Mouse (Mus musculus): Measurements from ENCODE around the gene Insyn1. TPM values are rescaled to one million over a fixed set of nuclear protein-coding genes. Genes with fewer than 3 reads are reported as not detected.

Insyn1 gene
- total RNA-seq, 4 experiments from 2014 or later: 21.3 to 34.2 (median 28.3) TPM

DNA sequence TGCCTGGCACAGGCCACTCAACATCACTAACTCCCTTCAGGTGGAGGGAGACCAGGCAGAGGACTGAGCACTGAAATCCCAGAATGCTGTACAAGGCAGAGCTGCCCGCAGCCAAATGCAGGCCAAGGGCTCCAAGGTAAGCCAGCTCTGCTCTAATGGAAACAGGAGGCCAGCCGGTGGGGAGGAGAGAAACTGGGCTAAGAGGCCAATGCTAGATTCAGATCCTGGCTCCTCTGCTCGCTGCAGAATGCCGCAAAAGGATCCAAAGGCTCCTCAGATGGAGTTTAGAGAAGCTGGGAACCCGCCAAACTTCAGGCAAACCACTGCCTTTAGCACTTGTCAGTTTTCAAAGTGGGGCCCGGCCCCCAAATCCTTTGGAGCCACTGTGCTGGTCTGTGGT is 44.9 kb downstream of the Insyn1 start:
- DNase-seq (ENCODE audit: low spot score in 2 of 2): no peak

DNA sequence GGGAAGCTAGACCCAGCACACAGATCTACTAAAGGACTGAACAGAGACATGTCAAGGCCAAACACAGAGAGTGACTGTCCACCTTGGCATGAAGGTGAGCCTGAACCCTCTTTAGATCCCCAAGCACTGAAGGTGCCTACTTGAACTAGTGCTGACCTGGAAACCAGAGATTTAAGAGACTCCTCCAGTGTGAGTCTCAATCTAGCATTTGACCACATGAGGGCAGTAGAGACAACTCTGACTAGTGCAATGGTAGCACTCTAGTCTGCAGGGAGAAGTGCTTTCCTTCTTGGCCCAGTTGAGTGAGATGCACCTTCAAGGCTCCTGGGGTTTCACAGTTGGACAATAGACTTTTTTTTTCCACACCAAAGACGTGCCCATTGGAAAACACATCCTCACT is 46.4 kb downstream of the Insyn1 start:
- no peak for DNase-seq (ENCODE audit: low spot score in 2 of 2)

DNA sequence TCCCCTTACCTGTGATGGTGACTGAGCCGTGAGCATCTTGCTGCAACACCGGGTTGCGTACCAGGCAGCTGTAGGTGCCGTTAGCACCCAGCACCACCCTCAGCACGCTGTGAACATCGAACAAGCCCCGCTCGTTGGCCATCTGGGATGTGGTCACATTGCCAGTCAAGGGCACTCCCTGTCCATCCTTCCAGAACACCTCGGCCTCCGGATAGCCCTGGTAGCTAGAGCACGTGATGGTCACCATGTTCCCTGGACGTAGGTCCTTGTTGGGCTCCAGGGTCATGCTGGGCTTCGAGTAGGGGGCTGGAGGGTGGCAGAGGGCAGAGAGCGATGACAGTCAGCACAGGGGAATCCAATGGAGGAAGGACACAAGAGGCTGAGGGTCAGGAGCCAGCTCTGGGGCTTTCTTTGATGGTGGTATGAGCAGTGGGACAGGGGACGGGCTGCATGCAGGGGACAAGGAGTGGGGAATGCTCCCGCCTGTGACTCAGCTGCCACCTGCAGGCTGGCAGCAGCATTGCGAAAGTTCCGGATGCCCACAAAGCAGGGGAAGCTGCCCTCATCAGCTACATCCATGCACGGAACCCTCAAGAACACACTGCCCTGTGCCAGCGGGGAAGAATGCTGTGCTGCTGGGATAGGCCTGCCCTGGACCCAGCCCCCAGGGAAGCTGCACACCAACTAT is 47.2 kb downstream of the Insyn1 start:
- no peak for DNase-seq (ENCODE audit: low spot score in 2 of 2)

DNA sequence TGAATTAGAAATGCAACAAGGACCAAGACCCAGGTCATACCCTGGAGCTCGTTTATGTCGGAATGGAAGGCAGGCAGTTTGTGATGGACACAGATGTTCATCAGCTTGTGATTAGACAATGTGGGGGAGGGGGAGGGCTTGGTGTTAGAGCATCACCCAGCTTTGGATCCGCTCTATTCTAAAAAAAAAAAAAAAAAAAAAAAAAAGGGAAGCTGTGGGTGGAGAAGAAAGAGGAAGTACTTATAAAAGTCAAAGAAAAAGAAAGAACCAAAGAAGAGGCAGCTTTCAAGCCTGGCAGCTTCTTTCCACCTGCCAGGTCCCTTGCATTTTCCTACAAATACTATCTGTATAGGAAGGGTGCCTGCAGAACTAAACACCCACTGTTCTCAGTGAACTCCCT is 49.4 kb downstream of the Insyn1 start:
- no peak for DNase-seq (ENCODE audit: low spot score in 2 of 2)

DNA sequence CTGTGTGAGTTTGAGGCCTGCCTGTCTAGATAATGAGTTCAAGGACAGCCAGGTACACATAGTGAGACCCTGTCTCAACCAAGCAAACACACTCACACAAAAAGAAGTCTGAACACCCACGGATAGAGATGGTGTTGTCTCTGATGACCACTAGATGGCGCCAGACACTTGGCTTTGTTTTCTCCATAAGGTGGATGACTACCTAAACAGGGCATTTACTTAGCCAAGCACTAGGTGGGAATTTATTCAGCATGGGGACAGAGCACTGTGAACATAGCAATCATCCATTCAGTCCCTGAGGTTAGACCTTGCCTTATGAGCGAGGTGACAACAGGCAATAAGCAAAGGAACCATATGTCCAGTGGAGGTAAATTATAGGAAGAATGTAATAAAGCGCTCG is 51.5 kb downstream of the Insyn1 start:
- no peak for DNase-seq (ENCODE audit: low spot score in 2 of 2)

DNA sequence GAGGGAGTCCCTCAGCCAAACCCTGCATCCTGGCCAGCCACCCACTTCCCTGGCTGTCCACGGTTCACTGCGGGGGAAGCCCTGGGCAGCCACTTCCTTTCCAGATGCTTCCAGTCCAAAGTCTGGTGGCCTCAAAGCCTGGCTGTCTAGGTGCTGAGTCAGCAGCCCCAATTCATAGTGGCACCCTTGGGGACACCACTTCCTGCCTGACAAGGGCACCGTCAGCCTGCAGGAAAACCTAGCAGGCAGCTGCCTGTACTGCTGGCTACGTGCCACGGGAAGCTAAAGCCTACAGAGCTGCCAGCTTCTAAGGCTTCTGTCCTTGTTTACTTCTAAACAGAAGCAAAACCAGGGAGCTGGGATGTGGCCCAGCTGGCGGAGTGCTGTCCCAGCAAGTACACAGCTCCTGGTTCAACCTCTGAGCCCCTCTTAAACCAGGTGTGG is 53.5 kb downstream of the Insyn1 start:
- DNase-seq (ENCODE audit: low spot score in 2 of 2): peak; percentile 60 to 70

DNA sequence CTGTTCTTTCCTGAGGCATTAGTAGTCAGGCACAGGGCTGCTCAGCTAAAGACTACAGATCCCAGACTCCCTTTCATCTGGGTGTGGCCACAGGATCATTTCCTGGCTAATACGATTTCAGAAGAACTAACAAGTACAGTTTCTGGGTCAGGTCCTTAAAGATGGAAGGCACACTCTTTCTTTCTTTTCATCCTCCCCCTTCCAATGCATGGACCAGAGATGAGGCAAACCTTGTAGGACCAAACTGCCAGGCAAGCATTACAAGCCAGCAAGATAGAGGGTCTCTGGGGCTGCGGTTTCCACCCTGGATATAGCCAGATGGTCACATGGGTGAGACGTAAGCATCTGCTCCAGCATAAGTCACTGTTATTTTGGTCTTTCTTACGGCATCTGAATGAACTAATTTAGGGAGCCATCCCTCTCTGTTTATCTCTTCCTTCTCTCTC is 56.5 kb downstream of the Insyn1 start:
- no peak for DNase-seq (ENCODE audit: low spot score in 2 of 2)

DNA sequence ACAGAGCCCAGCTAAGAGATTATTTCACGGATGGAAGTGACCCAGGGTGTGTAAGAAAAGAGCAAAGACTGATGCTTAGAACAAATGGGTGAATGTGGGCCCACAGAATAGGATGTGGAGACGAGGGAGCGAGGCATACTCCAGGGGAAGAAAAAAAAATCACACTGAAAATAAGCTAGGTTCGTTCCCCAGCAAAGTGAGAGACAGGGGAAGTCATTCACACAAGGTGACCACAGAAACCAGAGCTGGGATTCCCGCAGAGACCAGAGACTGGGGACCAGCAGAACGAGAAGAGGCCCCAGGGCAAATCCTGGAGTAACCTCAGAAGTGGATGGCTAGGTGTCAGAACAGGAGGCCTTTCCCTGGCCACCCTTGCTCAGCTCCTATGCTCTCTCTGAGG is 57.0 kb downstream of the Insyn1 start:
- DNase-seq (ENCODE audit: low spot score in 2 of 2): no peak

DNA sequence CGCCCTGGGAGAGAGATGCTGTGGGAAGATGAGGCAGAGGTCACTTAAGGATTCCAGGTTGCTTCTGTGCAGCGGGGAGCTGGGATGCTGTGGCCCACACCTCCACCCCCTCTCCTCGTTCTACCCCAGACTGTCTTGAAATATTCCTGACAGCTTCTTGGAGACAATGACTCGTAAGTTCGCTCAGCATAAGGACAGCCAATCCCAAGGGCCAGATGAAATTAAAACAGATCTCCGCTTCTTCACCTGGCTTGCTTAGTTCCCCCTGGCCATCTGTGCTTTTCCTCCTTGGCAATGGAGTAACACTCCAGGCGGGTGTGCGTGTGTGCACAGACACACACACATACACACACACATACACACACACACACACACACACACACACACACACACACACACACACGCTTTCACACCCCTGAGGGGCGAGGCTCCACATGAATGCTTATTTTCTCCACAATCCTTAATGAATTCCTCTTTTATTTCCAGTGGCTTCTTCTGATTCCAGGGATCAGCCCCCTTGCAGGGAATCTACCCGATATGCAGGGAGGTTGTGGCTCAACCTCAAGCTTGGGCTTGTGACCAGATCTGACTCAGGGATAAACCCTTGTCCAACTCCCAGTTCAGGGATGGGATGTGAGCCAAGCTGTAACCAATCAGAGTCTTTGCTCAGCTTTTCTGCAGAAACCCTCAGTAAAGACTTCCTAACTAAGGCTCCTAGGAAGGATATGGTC is 58.4 kb downstream of the Insyn1 start:
- peak; percentile 36 to 43 for DNase-seq (ENCODE audit: low spot score in 2 of 2)

DNA sequence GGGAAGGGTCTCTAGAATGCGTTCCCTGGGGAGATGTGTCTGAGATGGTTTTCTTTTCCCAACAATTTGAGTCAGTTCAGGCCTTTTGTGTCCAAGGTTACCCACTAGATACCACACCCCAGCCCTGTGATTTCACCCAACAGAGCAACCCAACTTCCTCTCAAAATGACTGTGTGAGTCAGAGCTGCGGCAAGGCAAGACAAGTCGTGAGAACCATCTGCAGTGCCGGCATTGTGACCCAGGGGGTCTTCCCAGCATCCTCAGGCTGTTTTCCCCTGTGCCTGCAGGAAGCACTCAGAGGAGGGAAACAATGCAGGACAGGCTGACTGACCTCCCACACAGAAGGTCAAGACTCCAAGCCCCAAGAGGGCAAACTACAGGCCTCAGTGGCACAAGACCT is 60.5 kb downstream of the Insyn1 start:
- DNase-seq (ENCODE audit: low spot score in 2 of 2): no peak

Other genes starting within 250 kb of the Insyn1 start
- 1 to 10 TPM; 2.5 to 4.5 (median 3.1) TPM for gene Pml, start 238.8 kb upstream of the Insyn1 start, total RNA-seq (2022)
- 10 to 100 TPM in 2 of 4 experiments, 1 to 10 TPM in 2; 8.6 to 10.8 (median 9.8) TPM for gene Stoml1, start 235.4 kb upstream of the Insyn1 start, total RNA-seq (2022)
- 10 to 100 TPM in 2 of 4 experiments, 1 to 10 TPM in 2; 5.9 to 10.7 (median 8.9) TPM for gene Loxl1, start 175.4 kb upstream of the Insyn1 start, total RNA-seq (2022)
- not detected for gene Tbc1d21, start 118.1 kb upstream of the Insyn1 start, total RNA-seq (2022)
- gene Cd276, start 66.8 kb downstream of the Insyn1 start, total RNA-seq (2022): 10 to 100 TPM in 2 of 4 experiments, 1 to 10 TPM in 2; 5.9 to 13.6 (median 10.6) TPM
- 100 to 1,000 TPM in 2 of 4 experiments, 10 to 100 TPM in 2; 90.1 to 125 (median 108) TPM for gene Nptn, start 93.6 kb downstream of the Insyn1 start, total RNA-seq (2022)

Measured in gastrocnemius, adult 8-10 months (tissue).